Mouse (Mus musculus) thymus, adult 2 months (tissue): Measurements from ENCODE around the gene H2-DMb1. TPM values are rescaled to one million over a fixed set of nuclear protein-coding genes. Genes with fewer than 3 reads are reported as not detected.

Experiments
- DNase-seq: peaks from one replicate; pipeline ENCODE4 v3.0.0; 2021
- H3K27ac ChIP-seq: fragments of 200-500 bp; 2 replicates; pipeline ENCODE4 v1.5.1; 2012; ENCODE audit warnings: low read length, control low read depth; ENCODE audit not compliant: control insufficient read depth, insufficient read depth
- H3K27me3 ChIP-seq: fragments of 200-500 bp; 2 replicates; pipeline ENCODE4 v1.6.1; 2012; ENCODE audit warnings: mild to moderate bottlenecking, low read length, moderate library complexity, mixed read lengths; ENCODE audit not compliant: control insufficient read depth, insufficient read depth
- H3K36me3 ChIP-seq: fragments of 200-500 bp; 2 replicates; pipeline ENCODE4 v1.6.1; 2012; ENCODE audit warnings: mild to moderate bottlenecking, low read length, moderate library complexity; ENCODE audit not compliant: control insufficient read depth, insufficient read depth
- H3K4me1 ChIP-seq: fragments of 200-500 bp; replicated peaks from 2 replicates; pipeline ENCODE4 v1.6.1; 2012; ENCODE audit warnings: low read length; ENCODE audit not compliant: control insufficient read depth, insufficient read depth
- H3K4me3 ChIP-seq: fragments of 200-500 bp; 2 replicates; pipeline ENCODE4 v1.5.1; 2012; ENCODE audit warnings: mild to moderate bottlenecking, low read length, control low read depth, moderate library complexity; ENCODE audit not compliant: control insufficient read depth, insufficient read depth
- CTCF ChIP-seq: fragments of 200-500 bp; IDR thresholded peaks from 2 replicates; pipeline ENCODE4 v1.5.1; 2012; ENCODE audit warnings: mild to moderate bottlenecking, control low read depth, low read length, moderate library complexity, borderline replicate concordance; ENCODE audit not compliant: control insufficient read depth, poor library complexity, insufficient read depth; ENCODE audit errors: extremely low read depth
- POLR2A ChIP-seq: fragments of 200-500 bp; IDR thresholded peaks from 2 replicates; pipeline ENCODE4 v1.6.1; 2012; ENCODE audit warnings: mild to moderate bottlenecking, low read length, control low read depth, moderate library complexity; ENCODE audit not compliant: control insufficient read depth, poor library complexity, insufficient read depth; ENCODE audit errors: extremely low read depth
- WGBS: fragments of 180-500 bp; shearing (Covaris S2); methylation state at CpG from one replicate; pipeline ENCODE4 v1.1.7; 2018; 5-methylcytosine and 5-hydroxymethylcytosine counted together
- polyA plus RNA-seq: library from polyadenylated mRNA; depleted of rRNA; stranded (reverse); fragments of >200 nt; gene quantifications from 2 replicates; pipeline ENCODE4 v1.2.3, GENCODE M21; 2012

H2-DMb1 gene
- polyA plus RNA-seq, 1 experiment = 197 TPM

- peaks cover 45% of the 10 kb centered on the region for H3K36me3 ChIP-seq
- 78% methylated on average over 3 of the region's 3 CpGs for WGBS
- TF ChIP-seq CTCF = no peak
- no peak for TF ChIP-seq POLR2A
- no peaks in the 10 kb centered on the region for H3K27me3 ChIP-seq
- DNase-seq = no peak
- no peak overlapping the region for H3K4me3 ChIP-seq
- peaks cover 1% of the 10 kb centered on the region for H3K4me1 ChIP-seq
- peak overlapping the region; percentile 24; the same call in 1 of the 2 replicates for H3K27ac ChIP-seq
These were observed 43.1 kb upstream of the H2-DMb1 start for GRCm38 (mm10) chr17:34109806-34110195.

GRCm38 (mm10) chr17:34110309-34110708 is 42.6 kb upstream of the H2-DMb1 start:
- no peak for DNase-seq
- WGBS = 97% methylated on average over 8 of the region's 8 CpGs
- no peak overlapping the region for H3K27ac ChIP-seq
- H3K4me3 ChIP-seq = no peak overlapping the region
- TF ChIP-seq CTCF (no peak), POLR2A (no peak)
- H3K4me1 ChIP-seq = peaks cover 4% of the 10 kb centered on the region
- no peaks in the 10 kb centered on the region for H3K27me3 ChIP-seq
- peaks cover 50% of the 10 kb centered on the region for H3K36me3 ChIP-seq

- Histone ChIP-seq H3K27me3 (no peaks in the 10 kb centered on the region), H3K27ac (no peak overlapping the region), H3K36me3 (peaks cover 69% of the 10 kb centered on the region), H3K4me3 (no peak overlapping the region), H3K4me1 (peaks cover 12% of the 10 kb centered on the region)
- TF ChIP-seq CTCF (no peak), POLR2A (no peak)
- DNase-seq = no peak
- 90% methylated on average over 7 of the region's 7 CpGs for WGBS
These were observed 38.8 kb upstream of the H2-DMb1 start for GRCm38 (mm10) chr17:34114114-34114513.

DNA sequence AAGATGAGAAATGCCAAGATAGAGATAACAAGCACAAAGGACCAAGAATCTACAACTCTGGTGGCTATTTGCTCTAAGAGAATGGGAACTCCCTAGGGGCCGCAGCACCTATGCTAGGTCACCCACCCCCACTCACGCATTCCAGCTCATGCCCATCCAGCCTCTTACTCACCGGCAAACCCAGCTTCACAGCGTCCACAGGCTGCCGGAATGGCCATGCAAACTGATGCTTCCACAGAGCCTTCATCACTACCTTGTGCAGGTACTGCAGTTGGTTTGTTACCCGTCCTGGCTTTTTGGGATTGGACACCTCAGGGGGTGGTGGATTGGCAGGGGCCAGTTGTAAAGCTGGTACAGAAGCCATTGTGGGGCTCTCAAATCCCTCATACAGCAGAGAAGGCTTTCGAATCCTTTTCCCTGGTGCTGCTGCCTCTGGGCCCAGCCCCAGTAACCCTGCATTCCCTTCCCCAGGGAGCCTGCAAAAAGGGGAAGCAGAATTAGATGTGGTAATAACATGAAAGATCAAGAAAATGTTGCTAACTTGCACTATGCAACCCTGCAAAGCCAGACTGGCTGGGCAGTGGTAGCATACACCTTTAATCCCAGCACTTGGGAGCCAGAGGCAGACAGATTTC is 36.0 kb upstream of the H2-DMb1 start:
- H3K36me3 ChIP-seq = peaks cover 54% of the 10 kb centered on the region
- peak overlapping the region; percentile 47 for H3K4me3 ChIP-seq
- no peak for DNase-seq
- no peak for TF ChIP-seq POLR2A
- no peak for TF ChIP-seq CTCF
- no peaks in the 10 kb centered on the region for H3K27me3 ChIP-seq
- no peak overlapping the region for H3K27ac ChIP-seq
- WGBS = 25% methylated on average over 7 of the region's 7 CpGs
- peaks cover 12% of the 10 kb centered on the region for H3K4me1 ChIP-seq

DNA sequence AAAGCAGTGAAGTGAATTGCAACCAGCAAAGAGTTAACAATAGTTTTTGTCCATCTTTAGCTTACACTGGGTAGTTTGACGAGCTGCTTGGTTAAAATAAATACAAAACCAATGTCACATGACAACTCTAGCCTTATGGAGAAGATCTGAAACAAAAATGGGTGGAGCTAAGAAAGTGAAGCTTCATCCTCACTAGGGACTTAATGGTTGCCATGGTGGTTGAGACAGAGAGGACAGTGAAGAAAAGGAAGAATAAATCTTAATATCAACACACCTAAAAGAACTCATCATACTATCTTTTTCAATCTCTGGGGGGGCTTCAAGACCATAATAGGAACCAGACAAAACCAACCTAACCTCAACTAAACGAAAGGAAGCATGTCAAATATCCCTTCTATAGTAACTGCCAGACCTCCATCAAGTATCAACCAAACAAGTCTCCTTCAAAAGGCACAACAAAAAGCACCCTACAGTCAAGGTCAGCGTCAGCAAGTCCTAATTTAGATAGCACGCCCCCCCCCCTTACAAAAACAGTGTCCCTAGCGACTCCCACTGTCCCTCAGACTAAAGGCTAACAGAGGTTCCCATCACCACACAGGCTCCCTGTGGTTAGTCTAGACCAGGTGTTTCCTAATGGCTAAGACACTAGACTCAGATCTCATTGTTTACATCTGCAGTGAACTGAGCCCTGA is 35.3 kb upstream of the H2-DMb1 start:
- peak overlapping the region; percentile 24; the same call in 1 of the 2 replicates for H3K27ac ChIP-seq
- peak overlapping the region; percentile 80 for H3K4me3 ChIP-seq
- H3K4me1 ChIP-seq = peaks cover 12% of the 10 kb centered on the region
- peaks cover 46% of the 10 kb centered on the region for H3K36me3 ChIP-seq
- WGBS = 1% methylated on average over 5 of the region's 5 CpGs
- TF ChIP-seq POLR2A = no peak
- no peak for TF ChIP-seq CTCF
- no peaks in the 10 kb centered on the region for H3K27me3 ChIP-seq
- DNase-seq = no peak

- Histone ChIP-seq H3K27me3 (no peaks in the 10 kb centered on the region), H3K27ac (peak overlapping the region; percentile 43), H3K4me1 (peaks cover 12% of the 10 kb centered on the region), H3K4me3 (peak overlapping the region; percentile 80), H3K36me3 (peaks cover 39% of the 10 kb centered on the region)
- under 1% methylated on average over 67 of the region's 67 CpGs for WGBS
- TF ChIP-seq POLR2A (no peak), CTCF (0 out of 2 replicates have a peak, but pooled peaks have one; percentile 22)
- peak; percentile 66 for DNase-seq
These were observed 34.6 kb upstream of the H2-DMb1 start for GRCm38 (mm10) chr17:34118113-34118872.
